ENCODE assay signal across 10 mouse cellular contexts in the genomic region with DNA sequence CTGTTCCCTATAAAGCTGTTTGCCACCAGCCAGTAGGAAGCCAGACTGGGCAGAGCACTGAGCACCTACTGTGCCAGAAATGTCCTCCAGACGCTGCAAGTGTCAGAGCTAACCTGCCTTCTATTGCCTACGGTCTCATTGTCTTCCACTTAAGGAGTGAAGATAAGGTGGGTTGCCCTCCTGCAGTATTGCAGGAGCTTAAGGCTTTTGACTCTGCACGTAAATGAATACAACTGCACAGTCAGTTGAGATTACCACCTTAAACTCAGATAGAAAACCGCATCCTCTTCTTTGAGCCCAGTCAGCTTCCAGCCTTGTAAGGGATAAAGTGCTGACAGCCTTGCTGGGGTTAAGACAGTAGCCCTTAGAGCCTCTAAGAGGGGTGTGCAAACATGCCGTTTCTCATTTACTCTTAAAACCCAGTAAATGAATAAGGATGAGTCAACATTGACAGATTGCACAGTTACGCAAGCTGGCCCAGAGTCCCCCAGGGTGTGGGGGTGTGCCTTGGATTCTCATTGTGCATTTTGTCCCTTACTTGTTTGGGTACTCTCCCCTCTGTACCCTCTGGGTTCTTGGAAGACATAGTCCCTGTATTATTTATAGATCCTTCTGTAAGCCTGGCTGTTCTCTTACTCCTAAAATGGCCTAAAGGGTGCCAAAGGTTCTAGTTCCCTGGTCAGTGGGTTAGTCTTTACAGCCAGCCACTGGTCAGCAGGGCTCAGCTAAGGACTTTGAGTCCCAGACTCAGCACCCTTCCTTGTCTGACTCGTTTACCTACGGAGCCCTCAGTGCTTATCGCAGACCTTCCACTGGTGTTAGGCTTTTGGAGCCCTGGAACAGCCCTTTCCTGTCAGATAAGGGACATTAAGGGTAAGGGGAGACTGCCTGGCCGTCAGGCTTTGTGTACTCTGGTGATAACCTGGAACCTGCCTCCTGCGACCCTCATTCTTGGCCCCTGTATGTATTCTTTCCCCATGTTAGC. TPM values are rescaled to one million over a fixed set of nuclear protein-coding genes. Genes with fewer than 3 reads are reported as not detected.
A peak's percentile ranks its signal among the peaks of the same experiment; 100 is the strongest.
DNase-seq lines count a peak whose midpoint lies in the region; TF ChIP-seq lines count a peak whose summit lies in the region.
"Had no signal": no experiment of that assay in that cellular context is flagged by ENCODE, and none has a peak within 500 bp of the region (broad histone marks: within the 10 kb centered on the region; RNA-seq: fewer than 3 reads in every experiment).

No protein-coding gene starts in this region.

- WGBS in heart, adult 2 months, result 45% methylated on average over 11 of the region's 11 CpGs

- DNase-seq in heart, adult 2 months, result peak in 1 of 2 experiments; percentile 46
- DNase-seq in heart, postnatal 10 days, result no peak
- DNase-seq in 416B (ENCODE audit: low read depth), result peak; percentile 73
- peak; percentile 59 for DNase-seq in cerebellum, adult 11-12 months
- DNase-seq in layer of hippocampus, postnatal 36 days, result peak; percentile 56 to 60
- no peak for DNase-seq in spleen, postnatal 14 days (ENCODE audit: low spot score in 2 of 2)
- no peak for DNase-seq in embryo, embryonic 9.5 days (ENCODE audit: extremely low spot score)
- DNase-seq in right cerebral cortex, postnatal 36 days (ENCODE audit: low spot score in 2 of 2), result no peak

- no peak overlapping the region for H3K4me3 ChIP-seq in heart, adult 2 months
- H3K4me3 ChIP-seq: embryonic facial prominence, embryonic 12.5 days had no signal

- no peak for TF ChIP-seq CTCF in heart, adult 2 months (IDR thresholded peaks at IDR 0.05)

- 0 out of 2 replicates have a peak, but pooled peaks have one; percentile 23 for TF ChIP-seq EP300 in heart, adult 2 months (IDR thresholded peaks at IDR 0.05; ENCODE audit: insufficient read depth, low read depth, low read length)

- intact Hi-C loops in heart, adult 2 months (cut with DNase I), result loop anchor here (2.0 kb wide), 1 partner anchor 17 kb away; no protein-coding TSS in a partner anchor
- intact Hi-C loops in heart, postnatal 10 days (cut with DNase I), result no loop called here

- H3K27me3 ChIP-seq in heart, adult 2 months (ENCODE audit: control insufficient read depth, insufficient read depth, low read length), result no peaks in the 10 kb centered on the region
- H3K27me3 ChIP-seq: embryonic facial prominence, embryonic 12.5 days had no signal

- H3K4me1 ChIP-seq in heart, adult 2 months (ENCODE audit: control insufficient read depth, insufficient read depth, low read length), result peaks cover 3% of the 10 kb centered on the region
- H3K4me1 ChIP-seq: embryonic facial prominence, embryonic 12.5 days had no signal

- H3K27ac ChIP-seq in heart, adult 2 months, result peak overlapping the region; percentile 55
- H3K27ac ChIP-seq: embryonic facial prominence, embryonic 12.5 days; macrophage had no signal

- H3K79me2 ChIP-seq in heart, adult 2 months (replicated peaks; ENCODE audit: control insufficient read depth, insufficient read depth, low read length), result no peaks in the 10 kb centered on the region

- no peaks in the 10 kb centered on the region for H3K36me3 ChIP-seq in heart, adult 2 months (ENCODE audit: control insufficient read depth, insufficient read depth, low read length)

- no peak overlapping the region for H3K9ac ChIP-seq in heart, adult 2 months (ENCODE audit: low read depth, low read length)
- H3K9ac ChIP-seq: embryonic facial prominence, embryonic 12.5 days had no signal

- no peak for TF ChIP-seq POLR2A in heart, adult 2 months (IDR thresholded peaks at IDR 0.05; ENCODE audit: insufficient read depth, low read depth, low read length)

RNA-seq across cellular contexts. Expression of gene Apoa1, which starts 12.8 kb away (rescaled TPM):
- total RNA-seq in heart, adult 2 months (2021), result not detected
- 0.51 and 2.3 TPM in 2 replicates for polyA plus RNA-seq in heart, adult 2 months (2012; rRNA removed)
- under 1 TPM; 0.26 to 0.50 TPM for total RNA-seq in heart, postnatal 10 days (2021)
- not detected for total RNA-seq in layer of hippocampus, postnatal 36 days (2021)
- polyA plus RNA-seq: macrophage had no signal

RNA-seq across cellular contexts. Expression of gene Apoc3, which starts 19.8 kb away (rescaled TPM):
- not detected for total RNA-seq in heart, adult 2 months (2021)
- polyA plus RNA-seq in heart, adult 2 months (2012; rRNA removed), result 1.4 and 3.3 TPM in 2 replicates
- not detected for total RNA-seq in heart, postnatal 10 days (2021)
- 1 to 10 TPM in 1 of 2 experiments, not detected in 1; 1.4 TPM for total RNA-seq in layer of hippocampus, postnatal 36 days (2021)
- polyA plus RNA-seq: embryonic facial prominence, embryonic 12.5 days; macrophage had no signal

RNA-seq across cellular contexts. Expression of gene Apoa4, which starts 24.9 kb away (rescaled TPM):
- total RNA-seq in heart, adult 2 months (2021), result not detected
- 0.09 and 0.10 TPM in 2 replicates for polyA plus RNA-seq in heart, adult 2 months (2012; rRNA removed)
- total RNA-seq in heart, postnatal 10 days (2021), result not detected
- total RNA-seq in layer of hippocampus, postnatal 36 days (2021), result not detected
- polyA plus RNA-seq: embryonic facial prominence, embryonic 12.5 days; macrophage had no signal

RNA-seq across cellular contexts. Expression of gene Apoa5, which starts 52.8 kb away (rescaled TPM):
- not detected for total RNA-seq in heart, adult 2 months (2021)
- 0.47 TPM in 1 of 2 replicates, not detected in the other for polyA plus RNA-seq in heart, adult 2 months (2012; rRNA removed)
- not detected for total RNA-seq in heart, postnatal 10 days (2021)
- not detected for total RNA-seq in layer of hippocampus, postnatal 36 days (2021)
- polyA plus RNA-seq: embryonic facial prominence, embryonic 12.5 days; macrophage had no signal

RNA-seq across cellular contexts. Expression of gene Zpr1, which starts 57.2 kb away (rescaled TPM):
- total RNA-seq in heart, adult 2 months (2021), result 10 to 100 TPM; 19.8 to 21.4 TPM
- 12.0 and 15.1 TPM in 2 replicates for polyA plus RNA-seq in heart, adult 2 months (2012; rRNA removed)
- 10 to 100 TPM; 22.1 to 22.8 TPM for total RNA-seq in heart, postnatal 10 days (2021)
- 10 to 100 TPM; 37.9 to 40.6 TPM for total RNA-seq in layer of hippocampus, postnatal 36 days (2021)

Comparison
In these comparisons a context has a peak if more than half of its experiments do, and no peak if none do; other contexts are left out.
1. DNase-seq: peak in 416B (single experiment), cerebellum, adult 11-12 months (single experiment) and layer of hippocampus, postnatal 36 days (2 of 2); none in heart, postnatal 10 days (0 of 2), spleen, postnatal 14 days (0 of 2), embryo, embryonic 9.5 days (single experiment) and right cerebral cortex, postnatal 36 days (0 of 2).